Mouse (Mus musculus): ENCODE results near the gene L2hgdh.

DNA sequence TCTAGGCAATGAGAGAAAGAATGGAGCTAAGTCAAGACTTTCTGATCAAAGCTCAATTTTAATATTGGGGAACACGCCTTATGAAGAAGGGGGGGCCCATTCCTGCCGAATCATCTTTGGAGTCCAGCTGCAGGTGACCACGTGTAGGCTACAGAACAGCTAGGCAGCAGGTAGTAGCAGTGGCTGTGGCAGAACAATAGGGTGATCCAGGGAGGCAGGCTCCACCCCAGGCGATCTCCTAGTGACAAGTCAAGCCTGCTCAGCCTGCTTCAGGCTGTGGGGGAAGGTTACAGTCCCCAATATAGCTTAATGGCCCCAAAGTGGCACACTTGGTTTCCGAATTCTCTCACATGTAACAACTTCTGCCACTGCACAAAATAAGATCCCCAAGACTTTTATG, 7.5 kb upstream of the L2hgdh start:
- no peak for TF ChIP-seq CTCF (IDR thresholded peaks at IDR 0.05; ENCODE audit: control insufficient read depth, insufficient read depth, low read length)
- no peak for TF ChIP-seq POLR2A (IDR thresholded peaks at IDR 0.05; ENCODE audit: borderline replicate concordance, control insufficient read depth, low read depth, low read length)

Measured in bone marrow, adult 2 months (tissue).